Mouse (Mus musculus): ENCODE data around the gene Cyp2c23. TPM values are rescaled to one million over a fixed set of nuclear protein-coding genes. Genes with fewer than 3 reads are reported as not detected.

Gene Cyp2c23
- polyA plus RNA-seq, 1 experiment from 2014 or later: 44.5 TPM

DNA sequence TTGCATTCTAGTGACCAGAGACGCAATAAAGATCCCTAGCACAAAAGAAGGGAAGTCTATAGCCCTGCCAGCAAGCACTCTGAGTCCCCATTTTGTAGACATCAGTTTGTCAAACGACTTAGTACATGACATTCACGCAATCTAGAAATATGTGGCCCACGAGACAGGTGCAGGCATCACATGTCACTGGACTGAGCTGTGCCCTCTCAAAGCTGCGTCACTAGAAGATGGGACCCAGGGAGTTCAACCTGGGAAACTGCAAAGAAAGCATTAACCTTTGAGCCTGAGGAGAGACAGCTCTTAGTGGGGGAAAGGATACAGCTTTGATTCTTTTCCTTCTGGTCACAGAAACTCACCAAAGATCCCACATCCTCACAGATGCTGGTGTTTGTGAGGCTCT, 73.7 kb downstream of the Cyp2c23 start:
- Histone ChIP-seq H3K4me3 (ENCODE audit: low read depth, low read length) (no peak overlapping the region), H3K9me3 (replicated peaks; ENCODE audit: control insufficient read depth, low read length) (no peaks in the 10 kb centered on the region), H3K36me3 (ENCODE audit: control insufficient read depth, insufficient read depth) (no peaks in the 10 kb centered on the region; the same call in 1 of the 2 replicates), H3K27me3 (ENCODE audit: control insufficient read depth, insufficient read depth, low read depth, low read length) (no peaks in the 10 kb centered on the region), H3K4me1 (ENCODE audit: control insufficient read depth, low read depth, low read length) (no peaks in the 10 kb centered on the region), H3K9ac (ENCODE audit: low read depth, low read length) (no peak overlapping the region), H3K27ac (ENCODE audit: low read length) (no peak overlapping the region), H3K4me2 (ENCODE audit: low read depth, low read length) (no peak overlapping the region)
- ATAC-seq (ENCODE audit: low read depth): no peak
- 42% methylated on average over 5 of the region's 5 CpGs for WGBS (ENCODE audit: insufficient replicate concordance)

Other genes with a start within 250 kb of the Cyp2c23 start
- gene Abcc2, start 247.0 kb downstream of the Cyp2c23 start, polyA plus RNA-seq (2015; fragmentation: Nextera tagmentation; extraction: Ambion mirVana): 10.7 and 13.6 TPM in 2 replicates
- gene Dnmbp, start 89.0 kb downstream of the Cyp2c23 start, polyA plus RNA-seq (2015; fragmentation: Nextera tagmentation; extraction: Ambion mirVana): 2.8 and 3.2 TPM in 2 replicates
- gene Cpn1, start 42.7 kb downstream of the Cyp2c23 start, polyA plus RNA-seq (2015; fragmentation: Nextera tagmentation; extraction: Ambion mirVana): 97.2 and 112 TPM in 2 replicates
- 19.2 and 20.2 TPM in 2 replicates for gene Erlin1, start 40.6 kb upstream of the Cyp2c23 start, polyA plus RNA-seq (2015; fragmentation: Nextera tagmentation; extraction: Ambion mirVana)
- 19.2 and 19.5 TPM in 2 replicates for gene Chuk, start 78.3 kb upstream of the Cyp2c23 start, polyA plus RNA-seq (2015; fragmentation: Nextera tagmentation; extraction: Ambion mirVana)
- gene Cwf19l1, start 106.7 kb upstream of the Cyp2c23 start, polyA plus RNA-seq (2015; fragmentation: Nextera tagmentation; extraction: Ambion mirVana): 13.5 and 14.7 TPM in 2 replicates
- gene Bloc1s2, start 117.2 kb upstream of the Cyp2c23 start, polyA plus RNA-seq (2015; fragmentation: Nextera tagmentation; extraction: Ambion mirVana): 27.0 and 30.0 TPM in 2 replicates
- not detected in 2 replicates for gene Pkd2l1, start 163.2 kb upstream of the Cyp2c23 start, polyA plus RNA-seq (2015; fragmentation: Nextera tagmentation; extraction: Ambion mirVana)
- gene Scd3, start 174.1 kb upstream of the Cyp2c23 start, polyA plus RNA-seq (2015; fragmentation: Nextera tagmentation; extraction: Ambion mirVana): 0.04 TPM in 1 of 2 replicates, not detected in the other

Measured in liver, embryonic 16.5 days (tissue).